Mouse (Mus musculus) heart, postnatal 0 days (tissue): Measurements from ENCODE around the gene Tlr12.

Experiments
- CTCF ChIP-seq: IDR thresholded peaks from 2 replicates; pipeline ENCODE4 v1.5.1; 2016; ENCODE audit warnings: antibody characterized with exemption, control low read depth, low read depth
- EP300 ChIP-seq: IDR thresholded peaks from 2 replicates; pipeline ENCODE4 v1.6.1; 2016; ENCODE audit warnings: antibody characterized with exemption, low read depth

- no peak for TF ChIP-seq CTCF
- no peak for TF ChIP-seq EP300
Measured at GRCm38 (mm10) chr4:128618246-128618911, at the start of gene Tlr12.
